ENCODE assay signal across 14 mouse cellular contexts in the genomic region with DNA sequence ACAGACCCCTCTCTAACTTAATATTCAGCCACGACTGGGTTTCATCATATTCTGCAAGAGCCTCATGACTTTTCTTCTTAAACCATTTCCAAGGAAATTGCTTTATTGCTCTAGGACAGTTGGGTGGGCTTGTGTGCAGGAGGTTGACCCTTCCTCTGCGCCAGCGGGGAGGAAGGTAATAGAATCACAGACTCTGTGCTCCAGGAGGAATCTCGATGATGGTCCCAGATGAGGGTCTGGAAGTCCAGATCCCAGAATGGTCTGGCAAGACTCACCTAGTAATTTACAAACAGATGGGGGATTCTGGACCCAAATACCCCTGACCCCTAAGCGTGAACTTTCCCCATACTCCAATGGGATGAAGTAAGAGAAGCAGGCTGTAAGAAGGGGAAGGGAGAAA. TPM values are rescaled to one million over a fixed set of nuclear protein-coding genes. Genes with fewer than 3 reads are reported as not detected.
DNase-seq lines count a peak whose midpoint lies in the region; ATAC-seq and TF ChIP-seq lines count a peak whose summit lies in the region.
"Had no signal": no experiment of that assay in that cellular context is flagged by ENCODE, and none has a peak within 500 bp of the region (broad histone marks: within the 10 kb centered on the region; RNA-seq: fewer than 3 reads in every experiment).

No protein-coding gene starts in this region.

- DNase-seq in forebrain, embryonic 10.5 days (ENCODE audit: extremely low spot score, low spot score): no peak
- DNase-seq in kidney, adult 11 months: no peak
- no peak for DNase-seq in lung, postnatal 4 days
- no peak for DNase-seq in heart, embryonic 10.5 days (ENCODE audit: low spot score)
- DNase-seq in right cerebral cortex, postnatal 25 days: no peak
- DNase-seq: cerebellum, adult 8-10 months; heart, postnatal 4 days; kidney, adult 9 months; lung, adult 2 months; thymus, postnatal 4 days had no signal

- H3K27ac ChIP-seq in forebrain, embryonic 10.5 days: peak overlapping the region; percentile 89
- H3K27ac ChIP-seq in hindbrain, embryonic 13.5 days: peak overlapping the region; percentile 44; the same call in 1 of the 2 replicates
- peak overlapping the region; percentile 82 for H3K27ac ChIP-seq in midbrain, embryonic 12.5 days (replicated peaks)
- H3K27ac ChIP-seq in heart, embryonic 10.5 days: no peak overlapping the region
- H3K27ac ChIP-seq: stomach, embryonic 15.5 days had no signal

- peak overlapping the region; percentile 51 for H3K4me3 ChIP-seq in E14TG2a.4 (replicated peaks; ENCODE audit: low read length)
- peak overlapping the region; percentile 39 for H3K4me3 ChIP-seq in forebrain, embryonic 10.5 days
- no peak overlapping the region for H3K4me3 ChIP-seq in hindbrain, embryonic 13.5 days
- H3K4me3 ChIP-seq in midbrain, embryonic 12.5 days: no peak overlapping the region
- no peak overlapping the region for H3K4me3 ChIP-seq in heart, embryonic 10.5 days
- H3K4me3 ChIP-seq: stomach, embryonic 15.5 days had no signal

- H3K36me3 ChIP-seq in E14TG2a.4 (ENCODE audit: insufficient read depth, low read length): no peaks in the 10 kb centered on the region
- no peaks in the 10 kb centered on the region for H3K36me3 ChIP-seq in forebrain, embryonic 10.5 days (replicated peaks)
- no peaks in the 10 kb centered on the region for H3K36me3 ChIP-seq in hindbrain, embryonic 13.5 days
- H3K36me3 ChIP-seq in midbrain, embryonic 12.5 days: no peaks in the 10 kb centered on the region
- no peaks in the 10 kb centered on the region for H3K36me3 ChIP-seq in heart, embryonic 10.5 days
- H3K36me3 ChIP-seq: stomach, embryonic 15.5 days had no signal

- no peaks in the 10 kb centered on the region for H3K9me3 ChIP-seq in E14TG2a.4 (ENCODE audit: low read length)
- no peaks in the 10 kb centered on the region for H3K9me3 ChIP-seq in forebrain, embryonic 10.5 days
- H3K9me3 ChIP-seq in hindbrain, embryonic 13.5 days: no peaks in the 10 kb centered on the region
- no peaks in the 10 kb centered on the region for H3K9me3 ChIP-seq in midbrain, embryonic 12.5 days
- no peaks in the 10 kb centered on the region for H3K9me3 ChIP-seq in heart, embryonic 10.5 days
- H3K9me3 ChIP-seq: stomach, embryonic 15.5 days had no signal

- no peak overlapping the region for H3K9ac ChIP-seq in hindbrain, embryonic 13.5 days
- peak overlapping the region; percentile 6 for H3K9ac ChIP-seq in midbrain, embryonic 12.5 days (replicated peaks)
- H3K9ac ChIP-seq: stomach, embryonic 15.5 days had no signal

- H3K27me3 ChIP-seq in E14TG2a.4 (ENCODE audit: insufficient read depth, low read length): no peaks in the 10 kb centered on the region
- no peaks in the 10 kb centered on the region for H3K27me3 ChIP-seq in forebrain, embryonic 10.5 days (ENCODE audit: poor library complexity, severe bottlenecking)
- H3K27me3 ChIP-seq in hindbrain, embryonic 13.5 days: no peaks in the 10 kb centered on the region
- no peaks in the 10 kb centered on the region for H3K27me3 ChIP-seq in midbrain, embryonic 12.5 days
- no peaks in the 10 kb centered on the region for H3K27me3 ChIP-seq in heart, embryonic 10.5 days (ENCODE audit: insufficient read depth, poor library complexity, severe bottlenecking)
- H3K27me3 ChIP-seq: stomach, embryonic 15.5 days had no signal

- peak overlapping the region; percentile 42 for H3K4me2 ChIP-seq in hindbrain, embryonic 13.5 days
- H3K4me2 ChIP-seq in midbrain, embryonic 12.5 days (replicated peaks): peak overlapping the region; percentile 37

- 41% methylated on average over 5 of the region's 5 CpGs for WGBS in forebrain, embryonic 10.5 days
- WGBS in hindbrain, embryonic 13.5 days: 14% methylated on average over 5 of the region's 5 CpGs
- 27% methylated on average over 5 of the region's 5 CpGs for WGBS in midbrain, embryonic 12.5 days
- WGBS in heart, embryonic 10.5 days: 62% methylated on average over 5 of the region's 5 CpGs

- no peak for TF ChIP-seq CTCF in E14TG2a.4 (conservative IDR thresholded peaks at IDR 0.05; ENCODE audit: low read length)

- peaks cover 30% of the 10 kb centered on the region for H3K4me1 ChIP-seq in E14TG2a.4 (replicated peaks; ENCODE audit: low read depth, low read length)
- H3K4me1 ChIP-seq in forebrain, embryonic 10.5 days: peaks cover 55% of the 10 kb centered on the region
- H3K4me1 ChIP-seq in hindbrain, embryonic 13.5 days (replicated peaks): peaks cover 21% of the 10 kb centered on the region
- H3K4me1 ChIP-seq in midbrain, embryonic 12.5 days: peaks cover 33% of the 10 kb centered on the region
- H3K4me1 ChIP-seq in heart, embryonic 10.5 days: no peaks in the 10 kb centered on the region
- H3K4me1 ChIP-seq: stomach, embryonic 15.5 days had no signal

- ATAC-seq in hindbrain, embryonic 13.5 days (ENCODE audit: low FRiP score): no peak
- no peak; the same call in 1 of the 2 replicates for ATAC-seq in midbrain, embryonic 12.5 days (ENCODE audit: low FRiP score, low read depth)

RNA-seq across cellular contexts. Expression of gene Ascl1, which starts 45.2 kb away (rescaled TPM):
- polyA plus RNA-seq in forebrain, embryonic 10.5 days (2016; fragmentation: Nextera tagmentation; extraction: Ambion mirVana): 15.6 and 17.3 TPM in 2 replicates
- polyA plus RNA-seq in hindbrain, embryonic 13.5 days (2015; fragmentation: Nextera tagmentation; extraction: Ambion mirVana): 15.1 and 15.7 TPM in 2 replicates
- 113 and 124 TPM in 2 replicates for polyA plus RNA-seq in midbrain, embryonic 12.5 days (2016; fragmentation: Nextera tagmentation; extraction: Ambion mirVana)
- 0.92 TPM in 1 of 2 replicates, not detected in the other for polyA plus RNA-seq in heart, embryonic 10.5 days (2016; fragmentation: Nextera tagmentation; extraction: Ambion mirVana)

Comparison
In these comparisons a context has a peak if more than half of its experiments do, and no peak if none do; other contexts are left out.
1. H3K4me3 ChIP-seq: peak in E14TG2a.4 (single experiment) and forebrain, embryonic 10.5 days (single experiment); none in hindbrain, embryonic 13.5 days (single experiment), midbrain, embryonic 12.5 days (single experiment) and heart, embryonic 10.5 days (single experiment).